Mouse (Mus musculus) bone marrow macrophage, adult 2 months (primary cell): ENCODE data around the gene Anapc2. TPM values are rescaled to one million over a fixed set of nuclear protein-coding genes. Genes with fewer than 3 reads are reported as not detected.

ENCODE experiments used
- H3K27ac ChIP-seq: 2 replicates; pipeline ENCODE4 v1.5.1; 2012; ENCODE audit warnings: low read depth, low read length; ENCODE audit not compliant: insufficient read depth
- H3K4me1 ChIP-seq: 2 replicates; pipeline ENCODE4 v1.6.1; 2012; ENCODE audit warnings: low read length; ENCODE audit not compliant: control insufficient read depth, insufficient read depth
- H3K4me3 ChIP-seq: 2 replicates; pipeline ENCODE4 v1.5.1; 2012; ENCODE audit warnings: mild to moderate bottlenecking, low read length, moderate library complexity; ENCODE audit not compliant: insufficient read depth
- CTCF ChIP-seq: IDR thresholded peaks from 2 replicates; pipeline ENCODE4 v1.5.1; 2012; ENCODE audit warnings: low read depth, mild to moderate bottlenecking, low read length, moderate library complexity
- POLR2A ChIP-seq: IDR thresholded peaks from 2 replicates; pipeline ENCODE4 v1.6.1; 2012; ENCODE audit warnings: mild to moderate bottlenecking, low read depth, low read length, borderline replicate concordance
- polyA plus RNA-seq: library from polyadenylated mRNA; stranded (reverse); fragments of >200 nt; gene quantifications from 2 replicates; pipeline ENCODE4 v1.2.4, GENCODE M21; 2012; ENCODE audit not compliant: missing spikeins, insufficient read depth, insufficient read length

Gene Anapc2
- 84.0 and 89.6 TPM in 2 replicates for polyA plus RNA-seq

GRCm38 (mm10) chr2:25271827-25272511, at the start of gene Anapc2, which contains the start of gene Ssna1:
Anapc2 (plus strand) TSS chr2:25272478.
Ssna1 (minus strand) TSS chr2:25272438.
- H3K27ac ChIP-seq = peak within 1 kb of the TSS; percentile 67
- H3K4me3 ChIP-seq = peak within 1 kb of the TSS; percentile 81
- TF ChIP-seq POLR2A (peak; percentile 39; the same call in 1 of the 2 replicates), CTCF (no peak)
- peaks cover 17% of the 10 kb centered on the region for H3K4me1 ChIP-seq

- peak overlapping the region; percentile 82 for H3K4me3 ChIP-seq
- H3K27ac ChIP-seq = peak overlapping the region; percentile 78
- TF ChIP-seq CTCF (no peak), POLR2A (no peak)
- peaks cover 11% of the 10 kb centered on the region for H3K4me1 ChIP-seq
These were observed 48.4 kb upstream of the Anapc2 start for GRCm38 (mm10) chr2:25223681-25224491.

DNA sequence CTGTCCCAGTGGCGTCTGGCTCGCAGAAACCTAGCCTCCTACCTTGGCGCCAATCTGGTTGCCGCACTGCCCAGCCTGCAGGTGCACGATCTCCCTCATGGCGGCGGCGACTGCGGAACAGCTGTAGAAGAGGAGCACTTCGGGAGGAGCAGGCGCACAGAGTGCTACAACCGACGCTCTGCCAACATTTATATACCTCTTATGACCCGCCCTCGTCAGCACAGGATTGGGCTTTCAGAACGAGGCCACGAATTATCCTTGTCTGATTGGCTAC, 47.8 kb upstream of the Anapc2 start, which contains the start of gene Tubb4b:
Gene Tubb4b (minus strand): TSS at position 211 of the 274 bp plus-strand sequence.
- H3K4me3 ChIP-seq = peak within 1 kb of the TSS; percentile 82
- H3K4me1 ChIP-seq = peaks cover 13% of the 10 kb centered on the region
- peak within 1 kb of the TSS; percentile 93 for H3K27ac ChIP-seq
- TF ChIP-seq CTCF (no peak), POLR2A (peak; percentile 94; the same call in 1 of the 2 replicates)

DNA sequence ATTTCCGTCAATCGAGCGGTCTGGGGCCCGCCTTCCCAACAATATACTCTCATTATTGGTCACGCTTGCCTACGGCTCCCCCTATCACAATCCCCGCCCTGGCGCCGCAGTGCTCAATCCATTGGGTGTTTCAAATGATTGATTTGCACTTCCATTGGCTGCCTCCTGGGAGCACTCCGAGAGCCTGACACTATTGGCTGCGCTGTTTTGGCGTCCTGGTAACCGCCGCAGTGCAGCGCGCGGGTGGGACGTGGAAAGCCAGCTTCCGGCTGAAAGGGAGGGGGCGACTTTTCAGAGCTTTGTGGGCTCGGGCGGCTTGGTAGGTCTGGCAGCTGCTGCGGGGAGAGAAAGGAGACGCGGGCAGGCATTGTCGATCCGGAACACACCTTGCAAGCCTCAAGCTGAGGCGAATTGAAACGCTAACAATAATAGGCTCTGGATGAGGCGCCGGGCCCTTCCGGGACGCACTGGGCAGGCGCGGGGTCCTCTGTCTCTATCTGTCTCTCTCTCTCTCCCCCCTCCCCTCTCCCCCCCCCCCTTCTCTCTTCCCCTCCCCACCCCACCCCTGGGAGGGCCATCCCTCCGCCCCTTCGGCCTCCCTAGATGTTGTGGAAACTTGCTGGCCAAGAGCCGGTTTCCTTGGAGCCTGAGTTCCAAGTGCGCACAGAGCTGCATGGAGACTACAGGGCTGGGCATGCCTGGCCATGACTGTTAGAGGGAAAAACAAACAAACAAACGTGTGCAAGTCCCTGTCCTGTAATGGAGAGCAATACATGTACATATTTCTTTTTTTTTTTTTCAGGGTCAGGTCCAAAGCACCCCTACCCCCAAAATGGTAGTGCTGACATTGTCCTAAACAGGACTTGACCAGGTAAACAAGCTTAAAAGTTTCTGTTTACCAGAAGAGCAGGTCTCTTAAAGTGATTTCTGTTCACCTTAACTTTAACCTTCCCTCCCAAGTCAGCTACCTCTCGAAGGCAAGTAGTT, 47.2 kb upstream of the Anapc2 start:
- peaks cover 13% of the 10 kb centered on the region for H3K4me1 ChIP-seq

GRCm38 (mm10) chr2:25225811-25226379, 46.4 kb upstream of the Anapc2 start:
- Histone ChIP-seq H3K27ac (peak overlapping the region; percentile 69), H3K4me3 (peak overlapping the region; percentile 57), H3K4me1 (peaks cover 13% of the 10 kb centered on the region)
- TF ChIP-seq CTCF = no peak
- TF ChIP-seq POLR2A = no peak

More for the DNA sequence above, 47.2 kb upstream of the Anapc2 start:
- no peak for TF ChIP-seq POLR2A
- TF ChIP-seq CTCF = no peak
- Histone ChIP-seq H3K4me3 (peak overlapping the region; percentile 75), H3K27ac (peak overlapping the region; percentile 93)

GRCm38 (mm10) chr2:25226864-25227263, 45.4 kb upstream of the Anapc2 start:
- Histone ChIP-seq H3K27ac (no peak overlapping the region), H3K4me1 (peaks cover 13% of the 10 kb centered on the region), H3K4me3 (no peak overlapping the region)
- TF ChIP-seq POLR2A (no peak), CTCF (no peak)

DNA sequence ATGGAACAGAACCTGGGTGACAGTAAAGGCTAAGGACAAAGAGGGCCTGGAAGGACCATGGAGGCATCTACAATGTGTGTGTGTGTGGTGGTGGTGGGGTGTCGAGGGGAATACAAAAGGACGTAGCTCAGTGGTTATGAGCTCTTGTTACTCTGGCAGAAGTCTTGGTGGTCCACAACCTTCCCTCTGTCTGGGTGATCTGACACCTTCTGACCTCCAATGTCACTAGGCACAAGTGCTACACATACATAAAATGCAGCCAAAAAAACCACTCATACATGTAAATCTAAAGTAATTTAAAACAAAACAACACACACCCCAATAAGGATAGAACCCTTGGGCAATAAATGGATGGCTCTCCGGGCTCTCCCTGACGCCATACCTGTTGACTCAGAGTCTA, 44.9 kb upstream of the Anapc2 start:
- Histone ChIP-seq H3K27ac (no peak overlapping the region), H3K4me1 (peaks cover 13% of the 10 kb centered on the region), H3K4me3 (no peak overlapping the region)
- TF ChIP-seq CTCF (no peak), POLR2A (no peak)

- peaks cover 9% of the 10 kb centered on the region for H3K4me1 ChIP-seq
- TF ChIP-seq POLR2A (no peak), CTCF (peak; percentile 83)
- H3K4me3 ChIP-seq = peak overlapping the region; percentile 45
- peak overlapping the region; percentile 49 for H3K27ac ChIP-seq
These were observed 43.8 kb upstream of the Anapc2 start for GRCm38 (mm10) chr2:25228431-25228889.
